Mouse (Mus musculus) ES-E14 (cell line): ENCODE data around the gene Cenpm. TPM values are rescaled to one million over a fixed set of nuclear protein-coding genes. Genes with fewer than 3 reads are reported as not detected.

Experiments used
- DNase-seq: peaks from one replicate; pipeline ENCODE4 v3.0.0-alpha.2; 2013; ENCODE audit warnings: low read depth, low spot score
- H3K27ac ChIP-seq: 2 replicates; pipeline ENCODE4 v1.5.1; 2012; ENCODE audit warnings: low read depth, mild to moderate bottlenecking, low read length, moderate library complexity, mixed read lengths; ENCODE audit not compliant: poor library complexity, insufficient read depth, severe bottlenecking
- H3K36me3 ChIP-seq: 2 replicates; pipeline ENCODE4 v1.6.1; 2012; ENCODE audit warnings: mild to moderate bottlenecking, low read length, moderate library complexity, mixed read lengths; ENCODE audit not compliant: control insufficient read depth, poor library complexity, insufficient read depth, severe bottlenecking
- H3K4me1 ChIP-seq, 2 experiments: fragments of 150-350 bp in 1 of 2; sonication (generic) in 1 of 2; 2 replicates each; pipeline ENCODE4 v1.6.1; 2012; ENCODE audit warnings: low read length in 2 of 2, mild to moderate bottlenecking in 1 of 2, mixed read lengths in 1 of 2; ENCODE audit not compliant: control insufficient read depth in 2 of 2, insufficient read depth in 2 of 2, poor library complexity in 1 of 2
- H3K4me3 ChIP-seq, 2 experiments: fragments of 150-350 bp in 1 of 2; sonication (generic) in 1 of 2; 2 replicates each; pipeline ENCODE4 v1.5.1; 2012; ENCODE audit warnings: low read length in 2 of 2, low read depth in 1 of 2, mild to moderate bottlenecking in 1 of 2, mixed read lengths in 1 of 2; ENCODE audit not compliant: insufficient read depth in 1 of 2, poor library complexity in 1 of 2, severe bottlenecking in 1 of 2
- H3K9ac ChIP-seq: 2 replicates; pipeline ENCODE4 v1.6.1; 2012; ENCODE audit warnings: low read depth, mild to moderate bottlenecking, low read length, mixed read lengths; ENCODE audit not compliant: poor library complexity, insufficient read depth, severe bottlenecking
- H3K9me3 ChIP-seq: fragments of 150-350 bp; sonication (generic); 2 replicates; pipeline ENCODE4 v1.6.1; 2012; ENCODE audit warnings: low read depth, mild to moderate bottlenecking, low read length; ENCODE audit not compliant: control insufficient read depth, insufficient read depth
- CHD2 ChIP-seq: IDR thresholded peaks from 2 replicates; pipeline ENCODE4 v1.6.1; 2014; ENCODE audit warnings: mild to moderate bottlenecking, low read depth, low read length, inconsistent platforms
- HCFC1 ChIP-seq: IDR thresholded peaks from 2 replicates; pipeline ENCODE4 v1.6.1; 2012; ENCODE audit warnings: low read length, inconsistent platforms, borderline replicate concordance; ENCODE audit not compliant: insufficient read depth
- MAFK ChIP-seq: IDR thresholded peaks from 2 replicates; pipeline ENCODE4 v1.6.1; 2014; ENCODE audit warnings: mild to moderate bottlenecking, low read depth, low read length, inconsistent platforms; ENCODE audit not compliant: insufficient read depth
- ZC3H11A ChIP-seq: IDR thresholded peaks from 2 replicates; pipeline ENCODE4 v1.6.1; 2012; ENCODE audit warnings: low read depth, mild to moderate bottlenecking, inconsistent platforms, low read length, borderline replicate concordance
- ZNF384 ChIP-seq: IDR thresholded peaks from 2 replicates; pipeline ENCODE4 v1.6.1; 2012; ENCODE audit warnings: low read depth, low read length, inconsistent platforms
- in situ Hi-C, 2 experiments: fragments of 600-800 bp; cut with MboI; formaldehyde crosslinking; loops; one replicate each; pipeline ENCODE4 v1.15.1; 2025; ENCODE audit warnings: low sequenced_read_pairs in 2 of 2, inconsistent platforms in 1 of 2; ENCODE audit not compliant: unreplicated experiment in 2 of 2
- total RNA-seq: library from RNA; depleted of rRNA; stranded (reverse); fragments of 300-350 nt; gene quantifications from 2 replicates; pipeline ENCODE4 v1.2.3, GENCODE M21; 2012

Cenpm gene
- total RNA-seq, 1 experiment: 80.0 TPM

- DNase-seq: no peak
- H3K36me3 ChIP-seq: no peaks in the 10 kb centered on the region
- no peak overlapping the region for H3K9ac ChIP-seq
- no peak overlapping the region for H3K27ac ChIP-seq
- no peaks in the 10 kb centered on the region for H3K9me3 ChIP-seq
- no peak for TF ChIP-seq MAFK
- TF ChIP-seq ZNF384: no peak
- TF ChIP-seq CHD2: no peak
- no peak for TF ChIP-seq ZC3H11A
- TF ChIP-seq HCFC1: no peak
- peak overlapping the region; percentile 35 to 79; a peak in 1 of 4 replicates for H3K4me3 ChIP-seq
- H3K4me1 ChIP-seq: peaks cover 6 to 23% of the 10 kb centered on the region in 2 experiments; a peak in 3 of 4 replicates
- in situ Hi-C loops: no loop called here
These were observed 31.3 kb downstream of the Cenpm start for GRCm38 (mm10) chr15:82213222-82213621.

GRCm38 (mm10) chr15:82212752-82213063 is 31.8 kb downstream of the Cenpm start, which contains the start of gene Shisa8:
Shisa8 (minus strand) TSS chr15:82212815.
- in situ Hi-C loops: no loop called here
- no peaks in the 10 kb centered on the region for H3K36me3 ChIP-seq
- H3K9me3 ChIP-seq: no peaks in the 10 kb centered on the region
- H3K27ac ChIP-seq: no peak within 1 kb of the TSS
- TF ChIP-seq ZC3H11A: no peak
- no peak for TF ChIP-seq HCFC1
- TF ChIP-seq CHD2: no peak
- TF ChIP-seq ZNF384: no peak
- TF ChIP-seq MAFK: no peak
- peak within 1 kb of the TSS; percentile 79 to 81 for H3K4me3 ChIP-seq
- peak within 1 kb of the TSS; percentile 80 for H3K9ac ChIP-seq
- DNase-seq: no peak
- H3K4me1 ChIP-seq: peaks cover 6 to 27% of the 10 kb centered on the region in 2 experiments; a peak in 3 of 4 replicates

GRCm38 (mm10) chr15:82211911-82212751 is 32.4 kb downstream of the Cenpm start:
- DNase-seq: no peak
- peak overlapping the region; percentile 80 for H3K9ac ChIP-seq
- no peak overlapping the region for H3K27ac ChIP-seq

GRCm38 (mm10) chr15:82211281-82211680 is 33.3 kb downstream of the Cenpm start:
- Histone ChIP-seq H3K4me1 (peaks cover 2 to 26% of the 10 kb centered on the region in 2 experiments; a peak in 2 of 4 replicates), H3K9ac (no peak overlapping the region), H3K36me3 (no peaks in the 10 kb centered on the region), H3K4me3 (peak overlapping the region; percentile 79 to 81), H3K9me3 (no peaks in the 10 kb centered on the region), H3K27ac (no peak overlapping the region)
- DNase-seq: no peak
- TF ChIP-seq ZC3H11A (no peak), HCFC1 (no peak), CHD2 (no peak), ZNF384 (no peak), MAFK (no peak)
- in situ Hi-C loops: no loop called here

More at GRCm38 (mm10) chr15:82211911-82212751, 32.4 kb downstream of the Cenpm start:
- Histone ChIP-seq H3K4me1 (peaks cover 6 to 29% of the 10 kb centered on the region in 2 experiments; a peak in 3 of 4 replicates), H3K4me3 (peak overlapping the region; percentile 79 to 81), H3K36me3 (no peaks in the 10 kb centered on the region), H3K9me3 (no peaks in the 10 kb centered on the region)
- TF ChIP-seq ZNF384 (no peak), HCFC1 (no peak), MAFK (no peak), CHD2 (no peak), ZC3H11A (no peak)
- in situ Hi-C loops: no loop called here
